Mouse (Mus musculus) adrenal gland, postnatal 25 days (tissue): ENCODE measurements around the gene Dennd2d. TPM values are rescaled to one million over a fixed set of nuclear protein-coding genes. Genes with fewer than 3 reads are reported as not detected.
A peak's percentile ranks its signal among the peaks of the same experiment; 100 is the strongest.

Source experiments
- DNase-seq: peaks from one replicate; pipeline ENCODE4 v3.0.0; 2021; ENCODE audit warnings: mixed read lengths
- long read RNA-seq: library from polyadenylated mRNA; stranded (forward); transcript quantifications from one replicate; pipeline ENCODE4 v2.0.0, GENCODE M21; 2021
- total RNA-seq: library from RNA; stranded (reverse); gene quantifications from 2 replicates; pipeline ENCODE4 v1.2.3, GENCODE M21; 2021

The Dennd2d gene
- 4.6 and 5.0 TPM in 2 replicates for total RNA-seq
- long read RNA-seq, full-length matches to known transcripts, result 4 of 7 reads
- long read RNA-seq, partial matches to known transcripts, result 1 of 7 reads
- long read RNA-seq, other reads (novel, unspliced or antisense), result 2 of 7 reads

GRCm38 (mm10) chr3:106482281-106483081, at the start of gene Dennd2d:
TSS of gene Dennd2d (plus strand) at chr3:106482405.
- peak; percentile 42 for DNase-seq

GRCm38 (mm10) chr3:106448571-106448970, 33.6 kb upstream of the Dennd2d start:
- DNase-seq, result no peak

- DNase-seq, result no peak
Measured at GRCm38 (mm10) chr3:106448995-106449394, 33.2 kb upstream of the Dennd2d start.

- no peak for DNase-seq
Measured at GRCm38 (mm10) chr3:106449567-106449966, 32.6 kb upstream of the Dennd2d start.

- DNase-seq, result no peak
Measured at GRCm38 (mm10) chr3:106452616-106453015, 29.6 kb upstream of the Dennd2d start.

- no peak for DNase-seq
Measured at GRCm38 (mm10) chr3:106457298-106457869, 24.8 kb upstream of the Dennd2d start.

GRCm38 (mm10) chr3:106462059-106462470, 20.1 kb upstream of the Dennd2d start:
- DNase-seq, result no peak

GRCm38 (mm10) chr3:106462493-106462892, 19.7 kb upstream of the Dennd2d start:
- DNase-seq, result no peak

GRCm38 (mm10) chr3:106464750-106465149, 17.5 kb upstream of the Dennd2d start:
- no peak for DNase-seq

- DNase-seq, result no peak
Measured at GRCm38 (mm10) chr3:106474210-106474609, 8.0 kb upstream of the Dennd2d start.

GRCm38 (mm10) chr3:106476863-106477262, 5.3 kb upstream of the Dennd2d start:
- DNase-seq, result no peak

GRCm38 (mm10) chr3:106483297-106483696, 1.1 kb downstream of the Dennd2d start:
- no peak for DNase-seq

GRCm38 (mm10) chr3:106483796-106484405, 1.7 kb downstream of the Dennd2d start:
- no peak for DNase-seq

GRCm38 (mm10) chr3:106484861-106485260, 2.7 kb downstream of the Dennd2d start:
- no peak for DNase-seq

GRCm38 (mm10) chr3:106485810-106486209, 3.6 kb downstream of the Dennd2d start:
- no peak for DNase-seq

GRCm38 (mm10) chr3:106487551-106487950, 5.3 kb downstream of the Dennd2d start:
- no peak for DNase-seq

GRCm38 (mm10) chr3:106490239-106490638, 8.0 kb downstream of the Dennd2d start:
- no peak for DNase-seq

GRCm38 (mm10) chr3:106492723-106493122, 10.5 kb downstream of the Dennd2d start:
- no peak for DNase-seq

- DNase-seq, result no peak
Measured at GRCm38 (mm10) chr3:106493202-106493601, 11.0 kb downstream of the Dennd2d start.

GRCm38 (mm10) chr3:106493882-106494281, 11.7 kb downstream of the Dennd2d start:
- no peak for DNase-seq

GRCm38 (mm10) chr3:106494417-106494950, 12.3 kb downstream of the Dennd2d start:
- no peak for DNase-seq

- DNase-seq, result no peak
Measured at GRCm38 (mm10) chr3:106495346-106496044, 13.3 kb downstream of the Dennd2d start.
